Mouse (Mus musculus) layer of hippocampus, adult 2 months (tissue): ENCODE measurements at regions not wholly inside any gene's neighbourhood (a gene's known extent, or its start where the extent isn't known, plus 50 kb on each side); places are given as distances from the start of the nearest gene placed in this dataset.

Experiments
- DNase-seq, 2 experiments: peaks; one replicate each; pipeline ENCODE4 v3.0.0; 2022; ENCODE audit warnings: low spot score in 2 of 2
- H3K27ac ChIP-seq: fragments of 200-600 bp; 2 replicates; pipeline ENCODE4 v1.8.1; 2022
- H3K4me3 ChIP-seq: fragments of 200-600 bp; 2 replicates; pipeline ENCODE4 v1.8.1; 2022; ENCODE audit warnings: mild to moderate bottlenecking
- CTCF ChIP-seq: fragments of 200-600 bp; conservative IDR thresholded peaks from 2 replicates; pipeline ENCODE4 v1.8.1; 2022; ENCODE audit warnings: antibody characterized with exemption, mild to moderate bottlenecking, moderate library complexity

- Histone ChIP-seq H3K4me3 (no peak overlapping the region), H3K27ac (no peak overlapping the region)
- no peak for TF ChIP-seq CTCF
- no peak for DNase-seq
Measured at GRCm38 (mm10) chr12:14209881-14210280, 58.0 kb upstream of the Fam84a start.

GRCm38 (mm10) chr12:14207288-14207687 is 55.4 kb upstream of the Fam84a start:
- Histone ChIP-seq H3K4me3 (no peak overlapping the region), H3K27ac (no peak overlapping the region)
- DNase-seq = no peak
- no peak for TF ChIP-seq CTCF

- TF ChIP-seq CTCF = no peak
- DNase-seq = no peak
- Histone ChIP-seq H3K27ac (no peak overlapping the region), H3K4me3 (no peak overlapping the region)
Measured at GRCm38 (mm10) chr12:14204491-14204890, 52.6 kb upstream of the Fam84a start.
